Mouse (Mus musculus): ENCODE results near the gene Cnn1. TPM values are rescaled to one million over a fixed set of nuclear protein-coding genes. Genes with fewer than 3 reads are reported as not detected.

Gene Cnn1
- polyA plus RNA-seq (2011; ENCODE audit: insufficient read depth, insufficient read length, low replicate concordance, missing spikeins): not detected in 2 replicates

- H3K27ac ChIP-seq (ENCODE audit: control insufficient read depth, insufficient read depth, low read depth, low read length, poor library complexity): no peak within 1 kb of the TSS
- H3K4me3 ChIP-seq (replicated peaks; ENCODE audit: control insufficient read depth, low read depth, low read length): no peak within 1 kb of the TSS
- no peaks in the 10 kb centered on the region; the same call in 1 of the 2 replicates for H3K4me1 ChIP-seq (ENCODE audit: control insufficient read depth, insufficient read depth, low read length)
- WGBS: 15% methylated on average over 14 of the region's 14 CpGs
- no peak for TF ChIP-seq POLR2A (IDR thresholded peaks at IDR 0.05; ENCODE audit: borderline replicate concordance, control insufficient read depth, low read depth, low read length)
- no peak for TF ChIP-seq CTCF (IDR thresholded peaks at IDR 0.05; ENCODE audit: control insufficient read depth, insufficient read depth, low read length)
Observed at GRCm38 (mm10) chr9:22098993-22099696, at the start of gene Cnn1. Cnn1 (plus strand) TSS chr9:22099216.

- no peaks in the 10 kb centered on the region for H3K4me1 ChIP-seq (ENCODE audit: control insufficient read depth, insufficient read depth, low read length)
- WGBS: 69% methylated on average over 11 of the region's 11 CpGs
- TF ChIP-seq POLR2A (IDR thresholded peaks at IDR 0.05; ENCODE audit: borderline replicate concordance, control insufficient read depth, low read depth, low read length) (no peak), CTCF (IDR thresholded peaks at IDR 0.05; ENCODE audit: control insufficient read depth, insufficient read depth, low read length) (no peak)
- H3K27ac ChIP-seq (ENCODE audit: control insufficient read depth, insufficient read depth, low read depth, low read length, poor library complexity): no peak overlapping the region
- no peak overlapping the region for H3K4me3 ChIP-seq (replicated peaks; ENCODE audit: control insufficient read depth, low read depth, low read length)
Observed at GRCm38 (mm10) chr9:22049315-22049714, 49.7 kb upstream of the Cnn1 start.

DNA sequence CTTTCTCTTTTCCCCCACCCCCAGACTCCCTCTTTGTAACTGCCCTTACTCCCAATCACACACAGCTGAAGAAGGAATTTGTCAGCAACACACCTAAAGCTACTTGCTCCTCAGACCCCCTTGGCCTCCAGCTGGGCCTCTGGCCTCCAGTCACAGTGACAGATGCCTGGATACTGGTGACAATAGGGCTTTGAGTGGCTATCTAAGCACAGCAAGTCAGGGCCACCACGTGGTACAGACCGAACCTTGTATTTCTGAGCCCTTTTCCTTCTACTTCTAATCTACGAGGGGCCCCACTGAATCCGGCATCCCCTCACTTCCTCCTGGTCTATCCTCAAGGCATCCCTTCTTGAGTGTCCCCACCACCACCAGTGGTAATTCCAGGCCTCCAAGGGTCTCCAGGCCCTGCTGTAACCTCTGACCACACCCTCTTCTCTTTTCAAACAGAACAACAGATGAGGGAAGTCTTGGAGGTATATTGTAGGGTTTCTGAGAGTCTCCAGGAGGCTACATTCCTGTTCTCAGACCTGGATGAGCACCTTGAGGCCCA, 49.2 kb upstream of the Cnn1 start:
- TF ChIP-seq POLR2A (IDR thresholded peaks at IDR 0.05; ENCODE audit: borderline replicate concordance, control insufficient read depth, low read depth, low read length) (no peak), CTCF (IDR thresholded peaks at IDR 0.05; ENCODE audit: control insufficient read depth, insufficient read depth, low read length) (no peak)
- H3K4me1 ChIP-seq (ENCODE audit: control insufficient read depth, insufficient read depth, low read length): no peaks in the 10 kb centered on the region
- no peak overlapping the region for H3K4me3 ChIP-seq (replicated peaks; ENCODE audit: control insufficient read depth, low read depth, low read length)
- WGBS: 54% methylated on average over 4 of the region's 4 CpGs
- H3K27ac ChIP-seq (ENCODE audit: control insufficient read depth, insufficient read depth, low read depth, low read length, poor library complexity): no peak overlapping the region

DNA sequence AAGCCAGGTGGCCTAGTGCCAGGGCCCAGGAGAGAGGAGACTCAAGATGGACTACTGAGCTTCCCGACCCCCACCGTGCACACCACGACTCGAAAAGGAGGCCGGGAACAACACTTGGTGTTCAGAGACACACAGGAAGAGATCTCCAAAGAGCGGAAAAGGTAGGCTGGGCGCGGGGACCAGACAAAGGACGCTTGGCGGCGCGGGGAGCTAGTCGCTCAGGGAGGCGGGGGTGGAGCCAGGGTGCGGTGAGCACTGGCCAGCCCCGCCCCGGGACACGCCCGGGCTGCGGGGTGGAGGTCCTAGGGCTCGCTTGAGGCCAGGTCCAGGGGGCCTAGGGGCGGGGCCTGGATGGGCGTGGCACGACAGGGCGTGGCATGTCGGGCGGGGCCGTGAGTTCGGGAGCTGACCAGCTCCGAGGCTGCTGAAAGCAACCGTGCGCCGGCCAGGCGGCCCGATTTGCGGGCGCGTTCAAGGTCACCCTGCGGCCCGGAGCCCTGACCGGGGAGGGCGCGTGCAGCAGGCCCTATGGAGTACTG, 48.6 kb upstream of the Cnn1 start:
- 2% methylated on average over 43 of the region's 43 CpGs for WGBS
- no peak overlapping the region for H3K4me3 ChIP-seq (replicated peaks; ENCODE audit: control insufficient read depth, low read depth, low read length)
- TF ChIP-seq POLR2A (IDR thresholded peaks at IDR 0.05; ENCODE audit: borderline replicate concordance, control insufficient read depth, low read depth, low read length): no peak
- no peak overlapping the region for H3K27ac ChIP-seq (ENCODE audit: control insufficient read depth, insufficient read depth, low read depth, low read length, poor library complexity)
- no peaks in the 10 kb centered on the region for H3K4me1 ChIP-seq (ENCODE audit: control insufficient read depth, insufficient read depth, low read length)

DNA sequence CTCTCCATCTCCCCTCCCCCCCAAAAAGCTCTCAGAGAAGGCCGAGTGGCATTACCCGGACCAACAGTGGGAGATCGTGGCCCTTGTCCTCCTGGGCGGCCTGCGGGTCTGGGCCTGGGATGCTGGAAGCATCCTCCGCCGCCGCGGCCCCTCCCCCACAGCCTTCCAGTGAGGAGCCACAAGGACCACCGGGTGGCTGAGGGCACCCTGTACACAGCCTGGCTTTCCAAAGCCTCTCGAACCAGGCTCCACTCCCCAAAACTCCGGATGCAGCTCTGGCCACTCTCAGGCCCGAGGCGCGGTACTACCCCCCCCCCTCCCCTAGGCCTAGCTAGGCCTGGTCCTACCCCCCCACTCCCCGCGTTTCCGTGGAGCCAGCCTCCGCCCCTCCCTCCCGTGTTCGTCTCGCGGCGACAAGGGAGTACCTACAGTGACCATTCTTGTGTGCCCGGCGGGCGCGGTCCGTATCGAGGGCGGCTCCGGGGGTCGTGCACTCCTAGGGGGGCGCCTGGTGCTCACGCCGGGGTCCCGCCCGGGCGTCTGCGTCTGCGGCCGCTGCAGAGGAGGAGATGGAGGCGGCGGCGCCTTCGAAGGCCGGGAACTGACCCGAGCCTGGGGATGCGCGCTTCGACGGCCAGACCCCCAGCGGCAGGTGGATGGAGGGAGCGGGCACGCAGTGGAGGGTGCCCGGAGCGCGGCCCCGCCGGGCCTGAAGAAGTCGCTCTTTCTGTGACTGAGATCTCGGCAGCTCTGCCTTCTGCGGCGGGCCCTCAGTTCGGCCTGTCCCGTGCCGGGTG, 47.7 kb upstream of the Cnn1 start:
- H3K4me3 ChIP-seq (replicated peaks; ENCODE audit: control insufficient read depth, low read depth, low read length): no peak overlapping the region

GRCm38 (mm10) chr9:22051958-22052254, 47.1 kb upstream of the Cnn1 start, which contains the start of gene Elavl3:
Elavl3 (minus strand) TSS chr9:22052023.
- Histone ChIP-seq H3K4me1 (ENCODE audit: control insufficient read depth, insufficient read depth, low read length) (no peaks in the 10 kb centered on the region; the same call in 1 of the 2 replicates), H3K27ac (ENCODE audit: control insufficient read depth, insufficient read depth, low read depth, low read length, poor library complexity) (no peak within 1 kb of the TSS), H3K4me3 (replicated peaks; ENCODE audit: control insufficient read depth, low read depth, low read length) (no peak within 1 kb of the TSS)
- TF ChIP-seq CTCF (IDR thresholded peaks at IDR 0.05; ENCODE audit: control insufficient read depth, insufficient read depth, low read length): no peak
- TF ChIP-seq POLR2A (IDR thresholded peaks at IDR 0.05; ENCODE audit: borderline replicate concordance, control insufficient read depth, low read depth, low read length): no peak
- WGBS: 2% methylated on average over 28 of the region's 28 CpGs

More for the DNA sequence above, 47.7 kb upstream of the Cnn1 start:
- Histone ChIP-seq H3K4me1 (ENCODE audit: control insufficient read depth, insufficient read depth, low read length) (no peaks in the 10 kb centered on the region; the same call in 1 of the 2 replicates), H3K27ac (ENCODE audit: control insufficient read depth, insufficient read depth, low read depth, low read length, poor library complexity) (no peak overlapping the region)
- WGBS: 4% methylated on average over 67 of the region's 67 CpGs
- TF ChIP-seq CTCF (IDR thresholded peaks at IDR 0.05; ENCODE audit: control insufficient read depth, insufficient read depth, low read length) (no peak), POLR2A (IDR thresholded peaks at IDR 0.05; ENCODE audit: borderline replicate concordance, control insufficient read depth, low read depth, low read length) (no peak)

GRCm38 (mm10) chr9:22053657-22054056, 45.4 kb upstream of the Cnn1 start:
- 32% methylated on average over 6 of the region's 7 CpGs for WGBS
- Histone ChIP-seq H3K27ac (ENCODE audit: control insufficient read depth, insufficient read depth, low read depth, low read length, poor library complexity) (no peak overlapping the region), H3K4me1 (ENCODE audit: control insufficient read depth, insufficient read depth, low read length) (no peaks in the 10 kb centered on the region; the same call in 1 of the 2 replicates), H3K4me3 (replicated peaks; ENCODE audit: control insufficient read depth, low read depth, low read length) (no peak overlapping the region)
- TF ChIP-seq CTCF (IDR thresholded peaks at IDR 0.05; ENCODE audit: control insufficient read depth, insufficient read depth, low read length) (no peak), POLR2A (IDR thresholded peaks at IDR 0.05; ENCODE audit: borderline replicate concordance, control insufficient read depth, low read depth, low read length) (no peak)

All from bone marrow, adult 2 months (tissue).